Mouse (Mus musculus) skeletal muscle tissue, postnatal 0 days (tissue): Measurements from ENCODE around the gene Gm9817. TPM values are rescaled to one million over a fixed set of nuclear protein-coding genes. Genes with fewer than 3 reads are reported as not detected.

Source experiments
- polyA plus RNA-seq: library from polyadenylated mRNA; unstranded; fragments of >200 nt; fragmentation: Nextera tagmentation; extraction: Ambion mirVana; gene quantifications from 2 replicates; pipeline ENCODE4 v1.2.1, GENCODE M21; 2015

Gene Gm9817
- polyA plus RNA-seq = not detected in 2 replicates

GRCm38 (mm10) chr13:45078392-45078791 is at the start of gene Gm9817:
Gene Gm9817, plus strand, starts transcription at chr13:45078692.

Other genes with a start within 250 kb of the Gm9817 start
- gene Dtnbp1, start 76.5 kb upstream of the Gm9817 start, polyA plus RNA-seq = 35.5 and 51.3 TPM in 2 replicates